Mouse (Mus musculus) spleen, adult 2 months (tissue): ENCODE measurements around the gene Galnt2.

Experiments
- CTCF ChIP-seq: fragments of 200-500 bp; IDR thresholded peaks from 2 replicates; pipeline ENCODE4 v1.5.1; 2011; ENCODE audit warnings: mild to moderate bottlenecking, inconsistent platforms; ENCODE audit not compliant: insufficient read depth, insufficient read length, insufficient replicate concordance; ENCODE audit errors: extremely low read depth
- POLR2A ChIP-seq: fragments of 200-500 bp; IDR thresholded peaks from 2 replicates; pipeline ENCODE4 v1.6.1; 2011; ENCODE audit warnings: low read depth, low read length, inconsistent platforms

GRCm38 (mm10) chr8:124340360-124341068 lies 109.3 kb downstream of the Galnt2 start:
- TF ChIP-seq POLR2A: no peak
- no peak for TF ChIP-seq CTCF
